Mouse (Mus musculus) megakaryocyte, embryonic 14.5 days (primary cell): ENCODE measurements at regions not wholly inside any gene's neighbourhood (a gene's known extent, or its start where the extent isn't known, plus 50 kb on each side); places are given as distances from the start of the nearest gene placed in this dataset.

Experiments
- FLI1 ChIP-seq: IDR thresholded peaks from 2 replicates; pipeline ENCODE4 v1.6.1; 2012; ENCODE audit warnings: low read length, inconsistent platforms, mixed read lengths
- GATA1 ChIP-seq: IDR thresholded peaks from 3 replicates; pipeline ENCODE4 v1.6.1; 2012; ENCODE audit warnings: mixed read lengths, low read length, inconsistent platforms, borderline replicate concordance

GRCm38 (mm10) chr1:193868639-193869320, 498.7 kb upstream of the Camk1g start:
- TF ChIP-seq GATA1: no peak
- no peak for TF ChIP-seq FLI1
